Mouse (Mus musculus): ENCODE data around the gene Glis1.

Gene Glis1

GRCm38 (mm10) chr4:107623916-107624315 lies 189.5 kb downstream of the Glis1 start:
- DNase-seq (ENCODE audit: low spot score in 2 of 2) = no peak

GRCm38 (mm10) chr4:107624951-107625350 lies 190.6 kb downstream of the Glis1 start:
- DNase-seq (ENCODE audit: low spot score in 2 of 2) = no peak

- DNase-seq (ENCODE audit: low spot score in 2 of 2) = no peak
These were observed 193.8 kb downstream of the Glis1 start for GRCm38 (mm10) chr4:107628226-107628625.

- DNase-seq (ENCODE audit: low spot score in 2 of 2) = no peak
These were observed 194.6 kb downstream of the Glis1 start for GRCm38 (mm10) chr4:107628921-107629411.

GRCm38 (mm10) chr4:107634631-107635030 lies 200.2 kb downstream of the Glis1 start:
- no peak for DNase-seq (ENCODE audit: low spot score in 2 of 2)

GRCm38 (mm10) chr4:107636099-107636498 lies 201.7 kb downstream of the Glis1 start:
- no peak for DNase-seq (ENCODE audit: low spot score in 2 of 2)

- no peak for DNase-seq (ENCODE audit: low spot score in 2 of 2)
These were observed 203.3 kb downstream of the Glis1 start for GRCm38 (mm10) chr4:107637670-107638069.

- DNase-seq (ENCODE audit: low spot score in 2 of 2) = no peak
These were observed 203.9 kb downstream of the Glis1 start for GRCm38 (mm10) chr4:107638303-107638702.

GRCm38 (mm10) chr4:107641624-107642023 lies 207.2 kb downstream of the Glis1 start:
- DNase-seq (ENCODE audit: low spot score in 2 of 2) = no peak

GRCm38 (mm10) chr4:107648959-107649485 lies 214.6 kb downstream of the Glis1 start:
- no peak for DNase-seq (ENCODE audit: low spot score in 2 of 2)

- DNase-seq (ENCODE audit: low spot score in 2 of 2) = no peak
These were observed 216.7 kb downstream of the Glis1 start for GRCm38 (mm10) chr4:107651021-107651496.

- DNase-seq (ENCODE audit: low spot score in 2 of 2) = no peak
These were observed 218.3 kb downstream of the Glis1 start for GRCm38 (mm10) chr4:107652598-107653279.

- no peak for DNase-seq (ENCODE audit: low spot score in 2 of 2)
These were observed 218.9 kb downstream of the Glis1 start for GRCm38 (mm10) chr4:107653280-107653643.

GRCm38 (mm10) chr4:107660649-107661048 lies 226.3 kb downstream of the Glis1 start:
- DNase-seq (ENCODE audit: low spot score in 2 of 2) = no peak

- DNase-seq (ENCODE audit: low spot score in 2 of 2) = no peak
These were observed 234.1 kb downstream of the Glis1 start for GRCm38 (mm10) chr4:107668514-107668913.

GRCm38 (mm10) chr4:107670731-107671130 lies 236.3 kb downstream of the Glis1 start:
- DNase-seq (ENCODE audit: low spot score in 2 of 2) = no peak

- DNase-seq (ENCODE audit: low spot score in 2 of 2) = peak; percentile 47 to 67
These were observed 239.4 kb downstream of the Glis1 start for GRCm38 (mm10) chr4:107673638-107674321.

GRCm38 (mm10) chr4:107674322-107674644 lies 239.9 kb downstream of the Glis1 start:
- DNase-seq (ENCODE audit: low spot score in 2 of 2) = no peak

GRCm38 (mm10) chr4:107675645-107676044 lies 241.3 kb downstream of the Glis1 start:
- DNase-seq (ENCODE audit: low spot score in 2 of 2) = no peak

- DNase-seq (ENCODE audit: low spot score in 2 of 2) = no peak
These were observed 246.1 kb downstream of the Glis1 start for GRCm38 (mm10) chr4:107680311-107681098.

- DNase-seq (ENCODE audit: low spot score in 2 of 2) = no peak
These were observed 246.9 kb downstream of the Glis1 start for GRCm38 (mm10) chr4:107681099-107681849.
